Mouse (Mus musculus): ENCODE data around the gene Fthl17f.

DNA sequence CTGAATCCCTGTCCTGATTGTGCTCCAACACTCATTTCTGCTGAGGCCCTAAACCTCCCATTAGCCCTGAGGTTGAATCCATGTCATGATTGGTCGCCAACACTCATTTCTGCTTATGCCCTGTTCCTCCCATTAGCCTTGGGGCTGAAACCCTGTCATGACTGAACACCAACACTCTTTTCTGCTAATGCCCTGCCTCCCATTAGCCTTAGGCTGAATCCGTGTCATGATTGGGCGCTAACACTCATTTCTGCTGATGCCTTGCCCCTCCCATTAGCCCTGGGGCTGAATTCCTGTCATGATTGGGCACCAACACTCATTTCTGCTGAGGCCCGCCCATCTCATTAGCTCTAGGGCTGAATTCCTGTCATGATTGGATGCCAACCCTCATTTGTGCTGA lies 714 bp upstream of the Fthl17f start:
- TF ChIP-seq GATA1 (IDR thresholded peaks at IDR 0.05; ENCODE audit: low read length), result no peak
- TF ChIP-seq TAL1 (IDR thresholded peaks at IDR 0.05; ENCODE audit: low read length), result no peak
